8 mouse cellular contexts compared by ENCODE assay signal in genomic region chr5:140829911-140830294, GRCm38 (mm10). TPM values are rescaled to one million over a fixed set of nuclear protein-coding genes. Genes with fewer than 3 reads are reported as not detected.
DNase-seq lines count a peak whose midpoint lies in the region; ATAC-seq and TF ChIP-seq lines count a peak whose summit lies in the region.

No protein-coding gene starts in this region.

- peaks cover 3% of the 10 kb centered on the region; the same call in 1 of the 2 replicates for H3K9me3 ChIP-seq in erythroblast, embryonic 14.5 days (ENCODE audit: control insufficient read depth, low read length)
- H3K9me3 ChIP-seq in forebrain, embryonic 16.5 days (ENCODE audit: control insufficient read depth, low read length) = no peaks in the 10 kb centered on the region
- no peaks in the 10 kb centered on the region for H3K9me3 ChIP-seq in liver, embryonic 15.5 days (replicated peaks)
- no peaks in the 10 kb centered on the region for H3K9me3 ChIP-seq in neural tube, embryonic 13.5 days

- peaks cover 2% of the 10 kb centered on the region for H3K36me3 ChIP-seq in erythroblast, embryonic 14.5 days (ENCODE audit: control insufficient read depth)
- H3K36me3 ChIP-seq in forebrain, embryonic 16.5 days (ENCODE audit: control insufficient read depth, insufficient read depth) = no peaks in the 10 kb centered on the region
- H3K36me3 ChIP-seq in liver, embryonic 15.5 days (replicated peaks) = no peaks in the 10 kb centered on the region
- H3K36me3 ChIP-seq in neural tube, embryonic 13.5 days = 0 out of 2 replicates have a peak, but pooled peaks cover 2% of the 10 kb centered on the region

- H3K4me1 ChIP-seq in erythroblast, embryonic 14.5 days (ENCODE audit: control insufficient read depth) = peaks cover 49% of the 10 kb centered on the region
- peaks cover 6% of the 10 kb centered on the region for H3K4me1 ChIP-seq in bone marrow, adult 2 months (ENCODE audit: control insufficient read depth, insufficient read depth, low read length)
- peaks cover 33% of the 10 kb centered on the region for H3K4me1 ChIP-seq in forebrain, embryonic 16.5 days (replicated peaks; ENCODE audit: control insufficient read depth, insufficient read depth, low read length)
- peaks cover 47% of the 10 kb centered on the region for H3K4me1 ChIP-seq in liver, embryonic 15.5 days (replicated peaks)
- H3K4me1 ChIP-seq in neural tube, embryonic 13.5 days (replicated peaks) = peaks cover 46% of the 10 kb centered on the region

- peak overlapping the region; percentile 64 for H3K4me3 ChIP-seq in erythroblast, embryonic 14.5 days (replicated peaks)
- H3K4me3 ChIP-seq in bone marrow, adult 2 months (replicated peaks; ENCODE audit: control insufficient read depth, low read depth, low read length) = peak overlapping the region; percentile 91
- H3K4me3 ChIP-seq in forebrain, embryonic 16.5 days (replicated peaks; ENCODE audit: low read length) = peak overlapping the region; percentile 70
- H3K4me3 ChIP-seq in liver, embryonic 15.5 days (replicated peaks) = peak overlapping the region; percentile 84
- peak overlapping the region; percentile 82 for H3K4me3 ChIP-seq in neural tube, embryonic 13.5 days

- H3K27me3 ChIP-seq in erythroblast, embryonic 14.5 days (ENCODE audit: control insufficient read depth) = no peaks in the 10 kb centered on the region; the same call in 1 of the 2 replicates
- H3K27me3 ChIP-seq in forebrain, embryonic 16.5 days (replicated peaks; ENCODE audit: control insufficient read depth, insufficient read depth, low read length) = no peaks in the 10 kb centered on the region
- H3K27me3 ChIP-seq in liver, embryonic 15.5 days = no peaks in the 10 kb centered on the region
- H3K27me3 ChIP-seq in neural tube, embryonic 13.5 days = no peaks in the 10 kb centered on the region; the same call in 1 of the 2 replicates

- H3K9ac ChIP-seq in forebrain, embryonic 16.5 days (replicated peaks; ENCODE audit: low read depth, low read length) = peak overlapping the region; percentile 69
- peak overlapping the region; percentile 78 for H3K9ac ChIP-seq in liver, embryonic 15.5 days
- peak overlapping the region; percentile 88 for H3K9ac ChIP-seq in neural tube, embryonic 13.5 days

- peak overlapping the region; percentile 73 for H3K4me2 ChIP-seq in forebrain, embryonic 16.5 days (ENCODE audit: low read length)
- peak overlapping the region; percentile 99 for H3K4me2 ChIP-seq in liver, embryonic 15.5 days
- peak overlapping the region; percentile 84 for H3K4me2 ChIP-seq in neural tube, embryonic 13.5 days

- DNase-seq in kidney, adult 11 months = peak; percentile 67
- DNase-seq in urinary bladder, postnatal 25 days (ENCODE audit: low spot score) = peak; percentile 54

- 11% methylated on average over 58 of the region's 58 CpGs for WGBS in bone marrow, adult 2 months
- WGBS in forebrain, embryonic 16.5 days = under 1% methylated on average over 58 of the region's 58 CpGs
- WGBS in liver, embryonic 15.5 days (ENCODE audit: insufficient replicate concordance) = under 1% methylated on average over 54 of the region's 58 CpGs
- WGBS in neural tube, embryonic 13.5 days = under 1% methylated on average over 34 of the region's 58 CpGs

- no peak for TF ChIP-seq CTCF in bone marrow, adult 2 months (IDR thresholded peaks at IDR 0.05; ENCODE audit: control insufficient read depth, insufficient read depth, low read length)

- TF ChIP-seq POLR2A in bone marrow, adult 2 months (IDR thresholded peaks at IDR 0.05; ENCODE audit: borderline replicate concordance, control insufficient read depth, low read depth, low read length) = peak; percentile 10; the same call in 1 of the 2 replicates

- no peak for ATAC-seq in erythroblast, adult 5-6 weeks (replicated peaks; ENCODE audit: low FRiP score, poor library complexity, severe bottlenecking)
- ATAC-seq in forebrain, embryonic 16.5 days = no peak; the same call in 1 of the 2 replicates
- ATAC-seq in liver, embryonic 15.5 days (ENCODE audit: insufficient read depth) = no peak
- ATAC-seq in neural tube, embryonic 13.5 days (ENCODE audit: low read depth) = peak; percentile 77

- H3K27ac ChIP-seq in bone marrow, adult 2 months (ENCODE audit: control insufficient read depth, insufficient read depth, low read depth, low read length, poor library complexity) = peak overlapping the region; percentile 84
- H3K27ac ChIP-seq in forebrain, embryonic 16.5 days (ENCODE audit: low read length) = peak overlapping the region; percentile 62
- peak overlapping the region; percentile 81 for H3K27ac ChIP-seq in liver, embryonic 15.5 days (replicated peaks)
- H3K27ac ChIP-seq in neural tube, embryonic 13.5 days (replicated peaks) = peak overlapping the region; percentile 82

RNA-seq across cellular contexts. Expression of gene Gna12, which starts 0.3 kb away (rescaled TPM):
- polyA plus RNA-seq in erythroblast, embryonic 14.5 days (2012) = 2.3 and 2.8 TPM in 2 replicates
- 12.1 and 16.1 TPM in 2 replicates for total RNA-seq in erythroblast, adult 5-6 weeks (2015; ENCODE audit: low replicate concordance)
- 9.9 and 11.5 TPM in 2 replicates for total RNA-seq in erythroblast, adult 5-6 weeks (2017; ENCODE audit: low replicate concordance)
- 12.3 and 15.8 TPM in 2 replicates for polyA plus RNA-seq in bone marrow, adult 2 months (2011; ENCODE audit: insufficient read depth, insufficient read length, low replicate concordance, missing spikeins)
- 13.5 and 14.4 TPM in 2 replicates for polyA plus RNA-seq in forebrain, embryonic 16.5 days (2015; fragmentation: Nextera tagmentation; extraction: Ambion mirVana)
- polyA plus RNA-seq in liver, embryonic 15.5 days (2015; fragmentation: Nextera tagmentation; extraction: Ambion mirVana) = 14.1 and 18.9 TPM in 2 replicates
- polyA plus RNA-seq in neural tube, embryonic 13.5 days (2015; fragmentation: Nextera tagmentation; extraction: Ambion mirVana) = 20.5 and 35.0 TPM in 2 replicates
